Mouse (Mus musculus): ENCODE data around the gene Tbxas1. TPM values are rescaled to one million over a fixed set of nuclear protein-coding genes. Genes with fewer than 3 reads are reported as not detected.

The Tbxas1 gene
- total and polyA plus RNA-seq, 3 experiments = not detected

- Histone ChIP-seq H3K4me3 (replicated peaks in 1 of 3; ENCODE audit: low read depth in 2 of 3, low read length in 2 of 3, poor library complexity in 1 of 3) (no peak overlapping the region), H3K36me3 (replicated peaks in 1 of 2; ENCODE audit: control insufficient read depth in 1 of 2, insufficient read depth in 1 of 2, low read length in 1 of 2) (no peaks in the 10 kb centered on the region), H3K4me1 (ENCODE audit: control insufficient read depth in 1 of 2, insufficient read depth in 2 of 2) (peaks cover 0 to 3% of the 10 kb centered on the region in 2 experiments; a peak in 1 of 4 replicates), H3K4me2 (ENCODE audit: insufficient read depth, low read depth, poor library complexity, severe bottlenecking) (no peak overlapping the region), H3K27ac (ENCODE audit: insufficient read depth, low read depth) (no peak overlapping the region), H3K9ac (ENCODE audit: insufficient read depth, low read depth) (no peak overlapping the region), H3K79me2 (replicated peaks; ENCODE audit: control insufficient read depth, extremely low read depth, insufficient read depth, poor library complexity, severe bottlenecking) (no peaks in the 10 kb centered on the region), H3K9me3 (replicated peaks; ENCODE audit: low read length) (no peaks in the 10 kb centered on the region), H3K27me3 (replicated peaks) (no peaks in the 10 kb centered on the region)
- TF ChIP-seq MEF2A (IDR thresholded peaks at IDR 0.05; ENCODE audit: borderline replicate concordance, low read depth, low read length) = no peak
- TF ChIP-seq GABPA (IDR thresholded peaks at IDR 0.05; ENCODE audit: insufficient replicate concordance, low read depth, low read length) = no peak
- TF ChIP-seq SIN3A (IDR thresholded peaks at IDR 0.05; ENCODE audit: low read length) = no peak
- TF ChIP-seq ETS1 (conservative IDR thresholded peaks at IDR 0.05; ENCODE audit: low read depth, low read length) = no peak
- TF ChIP-seq NRF1 (IDR thresholded peaks at IDR 0.05; ENCODE audit: low read depth, low read length) = no peak
- no peak for TF ChIP-seq ZMIZ1 (IDR thresholded peaks at IDR 0.05; ENCODE audit: low read depth, low read length)
- TF ChIP-seq JUN (IDR thresholded peaks at IDR 0.05; ENCODE audit: insufficient read depth, low read depth, low read length) = no peak
- no peak for TF ChIP-seq JUND (conservative IDR thresholded peaks at IDR 0.05; ENCODE audit: low read depth, low read length)
- no peak for TF ChIP-seq ZKSCAN1 (IDR thresholded peaks at IDR 0.05; ENCODE audit: borderline replicate concordance, low read depth, low read length)
- TF ChIP-seq NELFE (IDR thresholded peaks at IDR 0.05; ENCODE audit: low read depth, low read length) = no peak
- dilution Hi-C loops (cut with MboI; ENCODE audit: extremely low pct_ligation_motif_present, extremely low pct_unique_long_range_greater_than_20kb, low sequenced_read_pairs) (no loop called here), in situ Hi-C loops (cut with MboI; ENCODE audit: low pct_ligation_motif_present, low pct_unique_long_range_greater_than_20kb, low sequenced_read_pairs) (no loop called here)
- DNase-seq (ENCODE audit: extremely low read depth) = no peak
Observed at GRCm38 (mm10) chr6:38956641-38957040, 81.4 kb downstream of the Tbxas1 start.

- in situ Hi-C loops (cut with MboI; ENCODE audit: low pct_ligation_motif_present, low pct_unique_long_range_greater_than_20kb, low sequenced_read_pairs) = no loop called here
- Histone ChIP-seq H3K9me3 (replicated peaks; ENCODE audit: low read length) (no peaks in the 10 kb centered on the region), H3K27me3 (replicated peaks) (no peaks in the 10 kb centered on the region), H3K79me2 (replicated peaks; ENCODE audit: control insufficient read depth, extremely low read depth, insufficient read depth, poor library complexity, severe bottlenecking) (no peaks in the 10 kb centered on the region), H3K36me3 (replicated peaks in 1 of 2; ENCODE audit: control insufficient read depth in 1 of 2, insufficient read depth in 1 of 2, low read length in 1 of 2) (no peaks in the 10 kb centered on the region), H3K4me1 (ENCODE audit: control insufficient read depth in 1 of 2, insufficient read depth in 2 of 2) (peaks cover 0 to 5% of the 10 kb centered on the region in 2 experiments; a peak in 1 of 4 replicates), H3K27ac (ENCODE audit: insufficient read depth, low read depth) (no peak overlapping the region), H3K9ac (ENCODE audit: insufficient read depth, low read depth) (no peak overlapping the region), H3K4me2 (ENCODE audit: insufficient read depth, low read depth, poor library complexity, severe bottlenecking) (no peak overlapping the region), H3K4me3 (replicated peaks in 1 of 3; ENCODE audit: low read depth in 2 of 3, low read length in 2 of 3, poor library complexity in 1 of 3) (no peak overlapping the region)
- dilution Hi-C loops (cut with MboI; ENCODE audit: extremely low pct_ligation_motif_present, extremely low pct_unique_long_range_greater_than_20kb, low sequenced_read_pairs) = no loop called here
- no peak for DNase-seq (ENCODE audit: extremely low read depth)
- TF ChIP-seq SIN3A (IDR thresholded peaks at IDR 0.05; ENCODE audit: low read length) = no peak
- TF ChIP-seq ZNF384 (IDR thresholded peaks at IDR 0.05; ENCODE audit: low read depth, low read length) = no peak
- no peak for TF ChIP-seq EP300 (IDR thresholded peaks at IDR 0.05; ENCODE audit: low read length)
- TF ChIP-seq IRF4 (IDR thresholded peaks at IDR 0.05; ENCODE audit: low read depth, low read length) = no peak
- TF ChIP-seq MEF2A (IDR thresholded peaks at IDR 0.05; ENCODE audit: borderline replicate concordance, low read depth, low read length) = no peak
- TF ChIP-seq ZC3H11A (IDR thresholded peaks at IDR 0.05; ENCODE audit: low read depth, low read length) = no peak
- TF ChIP-seq RCOR1 (conservative IDR thresholded peaks at IDR 0.05; ENCODE audit: low read depth, low read length) = no peak
- no peak for TF ChIP-seq SMC3 (IDR thresholded peaks at IDR 0.05; ENCODE audit: low read depth, low read length)
- TF ChIP-seq BHLHE40 (IDR thresholded peaks at IDR 0.05; ENCODE audit: low read depth, low read length) = no peak
- TF ChIP-seq USF2 (conservative IDR thresholded peaks at IDR 0.05; ENCODE audit: low read depth, low read length) = no peak
Observed at GRCm38 (mm10) chr6:38957246-38957645, 82.0 kb downstream of the Tbxas1 start.

All from CH12.LX (cell line).